Mouse (Mus musculus) retina, postnatal 1 day (tissue): ENCODE data around the gene Tex13c1.

Source experiments
- DNase-seq: peaks from one replicate; pipeline ENCODE4 v3.0.0-alpha.2; 2012

The Tex13c1 gene

GRCm38 (mm10) chrX:43590860-43591259 is at the start of gene Tex13c1:
Gene Tex13c1, plus strand, starts transcription at chrX:43591160.
- no peak for DNase-seq
